Mouse (Mus musculus): Measurements from ENCODE around the gene Nfkbia. TPM values are rescaled to one million over a fixed set of nuclear protein-coding genes. Genes with fewer than 3 reads are reported as not detected.
A peak's percentile ranks its signal among the peaks of the same experiment; 100 is the strongest.

The Nfkbia gene
- total and polyA plus RNA-seq, 3 experiments = 9.3 to 15.9 TPM; not detected in 1

GRCm38 (mm10) chr12:55499031-55499430 lies 6.6 kb upstream of the Nfkbia start:
- Histone ChIP-seq H3K36me3 (ENCODE audit: control insufficient read depth in 1 of 2, insufficient read depth in 2 of 2, low read length in 2 of 2) (no peaks in the 10 kb centered on the region), H3K4me1 (ENCODE audit: control insufficient read depth in 1 of 2, insufficient read depth in 2 of 2, low read length in 2 of 2) (no peaks in the 10 kb centered on the region; a peak in 1 of 4 replicates), H3K4me3 (ENCODE audit: control insufficient read depth in 1 of 2, insufficient read depth in 1 of 2, low read depth in 2 of 2, low read length in 2 of 2) (peak overlapping the region; percentile 48 to 52), H3K9ac (ENCODE audit: control insufficient read depth, low read depth, low read length, poor library complexity, severe bottlenecking) (peak overlapping the region; percentile 57), H3K27me3 (ENCODE audit: control insufficient read depth in 1 of 2, insufficient read depth in 2 of 2, low read length in 2 of 2) (no peaks in the 10 kb centered on the region), H3K9me3 (replicated peaks; ENCODE audit: insufficient read depth, low read length) (no peaks in the 10 kb centered on the region), H3K79me2 (ENCODE audit: control insufficient read depth, insufficient read depth, low read length, poor library complexity) (no peaks in the 10 kb centered on the region), H3K27ac (ENCODE audit: control insufficient read depth, low read depth, low read length) (no peak overlapping the region)
- DNase-seq (ENCODE audit: low read depth, low spot score) = peak; percentile 90
- no peak for TF ChIP-seq ZMIZ1 (IDR thresholded peaks at IDR 0.05; ENCODE audit: low read depth, low read length)
- no peak for TF ChIP-seq USF1 (IDR thresholded peaks at IDR 0.05; ENCODE audit: low read depth, low read length)
- TF ChIP-seq NRF1 (IDR thresholded peaks at IDR 0.05; ENCODE audit: insufficient read depth, low read depth, low read length, poor library complexity, severe bottlenecking) = no peak
- no peak for TF ChIP-seq MAFK (IDR thresholded peaks at IDR 0.05; ENCODE audit: borderline replicate concordance, low read depth, low read length)
- TF ChIP-seq SIN3A (IDR thresholded peaks at IDR 0.05; ENCODE audit: low read length) = peak; percentile 64; the same call in 1 of the 2 replicates
- TF ChIP-seq ELF1 (IDR thresholded peaks at IDR 0.05; ENCODE audit: low read depth, low read length) = no peak
- TF ChIP-seq POLR2AphosphoS2 (IDR thresholded peaks at IDR 0.05; ENCODE audit: low read length) = no peak
- TF ChIP-seq CHD1 (IDR thresholded peaks at IDR 0.05; ENCODE audit: low read depth, low read length) = no peak
- TF ChIP-seq USF2 (IDR thresholded peaks at IDR 0.05; ENCODE audit: borderline replicate concordance in 1 of 2, insufficient read depth in 1 of 2, low read depth in 1 of 2, low read length in 2 of 2) = no peak
- TF ChIP-seq ZNF384 (IDR thresholded peaks at IDR 0.05; ENCODE audit: low read depth, low read length) = no peak
- peak; percentile 99 for TF ChIP-seq SMC3 (IDR thresholded peaks at IDR 0.05; ENCODE audit: low read depth, low read length)
- no peak for TF ChIP-seq ETS1 (IDR thresholded peaks at IDR 0.05; ENCODE audit: low read depth, low read length)
- TF ChIP-seq GATA1 (IDR thresholded peaks at IDR 0.05; ENCODE audit: low read depth, low read length) = no peak
- 0 out of 2 replicates have a peak, but pooled peaks have one; percentile 18 for TF ChIP-seq BHLHE40 (IDR thresholded peaks at IDR 0.05; ENCODE audit: borderline replicate concordance, low read depth, low read length)
- no peak for TF ChIP-seq MAZ (IDR thresholded peaks at IDR 0.05; ENCODE audit: low read depth, low read length)
- TF ChIP-seq MAX (IDR thresholded peaks at IDR 0.05; ENCODE audit: low read length) = no peak
- no peak for TF ChIP-seq MXI1 (IDR thresholded peaks at IDR 0.05; ENCODE audit: low read depth, low read length)
- peak; percentile 53; the same call in 1 of the 2 replicates for TF ChIP-seq TBP (IDR thresholded peaks at IDR 0.05; ENCODE audit: low read depth, low read length)
- no peak for TF ChIP-seq MYC (IDR thresholded peaks at IDR 0.05; ENCODE audit: low read depth, low read length)
- no peak for TF ChIP-seq CHD2 (IDR thresholded peaks at IDR 0.05; ENCODE audit: low read length)
- no peak for TF ChIP-seq MEF2A (IDR thresholded peaks at IDR 0.05; ENCODE audit: extremely low read depth, insufficient replicate concordance, low read depth, low read length, poor library complexity, severe bottlenecking)
- no peak for TF ChIP-seq ZKSCAN1 (IDR thresholded peaks at IDR 0.05; ENCODE audit: low read depth, low read length)
- TF ChIP-seq GABPA (IDR thresholded peaks at IDR 0.05; ENCODE audit: low read depth, low read length) = no peak
- no peak for TF ChIP-seq KAT2A (conservative IDR thresholded peaks at IDR 0.05; ENCODE audit: low read depth, low read length)
- TF ChIP-seq TCF12 (IDR thresholded peaks at IDR 0.05; ENCODE audit: low read depth, low read length) = no peak
- 0 out of 2 replicates have a peak, but pooled peaks have one; percentile 25 for TF ChIP-seq HCFC1 (IDR thresholded peaks at IDR 0.05; ENCODE audit: low read depth, low read length)
- no peak for TF ChIP-seq RCOR1 (IDR thresholded peaks at IDR 0.05; ENCODE audit: low read depth, low read length)
- no peak for TF ChIP-seq E2F4 (IDR thresholded peaks at IDR 0.05; ENCODE audit: borderline replicate concordance, low read depth, low read length)
- no peak for TF ChIP-seq TAL1 (IDR thresholded peaks at IDR 0.05; ENCODE audit: low read length)
- no peak for TF ChIP-seq MYB (IDR thresholded peaks at IDR 0.05; ENCODE audit: low read depth, low read length)
- no peak for TF ChIP-seq JUND (IDR thresholded peaks at IDR 0.05; ENCODE audit: low read depth, low read length)
- peak; percentile 99 for TF ChIP-seq RAD21 (IDR thresholded peaks at IDR 0.05; ENCODE audit: low read depth, low read length)
- TF ChIP-seq POLR2A (IDR thresholded peaks at IDR 0.05; ENCODE audit: control insufficient read depth in 1 of 2, insufficient read depth in 1 of 2, low read depth in 1 of 2, low read length in 2 of 2, poor library complexity in 1 of 2) = no peak
- peak; percentile 98 for TF ChIP-seq ZC3H11A (IDR thresholded peaks at IDR 0.05; ENCODE audit: low read depth, low read length)
- TF ChIP-seq CTCF (IDR thresholded peaks at IDR 0.05 in 2 of 3, conservative IDR thresholded peaks at IDR 0.05 in 1 of 3; ENCODE audit: control insufficient read depth in 1 of 3, insufficient read depth in 1 of 3, low read depth in 2 of 3, low read length in 3 of 3, poor library complexity in 1 of 3, severe bottlenecking in 1 of 3) = peak in 2 of 3 experiments; percentile 96
- TF ChIP-seq EP300 (IDR thresholded peaks at IDR 0.05; ENCODE audit: low read depth in 1 of 2, low read length in 2 of 2) = no peak
- no peak for TF ChIP-seq NELFE (IDR thresholded peaks at IDR 0.05; ENCODE audit: low read depth, low read length)
- TF ChIP-seq POLR2AphosphoS5 (IDR thresholded peaks at IDR 0.05; ENCODE audit: borderline replicate concordance, low read depth, low read length) = no peak
